Mouse (Mus musculus) CD4-positive naive resting alpha-beta T cell, adult 76 days (primary cell): Measurements from ENCODE around the gene Rhox1. TPM values are rescaled to one million over a fixed set of nuclear protein-coding genes. Genes with fewer than 3 reads are reported as not detected.

ENCODE experiments used
- total RNA-seq: library from RNA; stranded (reverse); gene quantifications from one replicate; pipeline ENCODE4 v1.2.4, GENCODE M21; 2023

Gene Rhox1
- total RNA-seq: not detected

DNA sequence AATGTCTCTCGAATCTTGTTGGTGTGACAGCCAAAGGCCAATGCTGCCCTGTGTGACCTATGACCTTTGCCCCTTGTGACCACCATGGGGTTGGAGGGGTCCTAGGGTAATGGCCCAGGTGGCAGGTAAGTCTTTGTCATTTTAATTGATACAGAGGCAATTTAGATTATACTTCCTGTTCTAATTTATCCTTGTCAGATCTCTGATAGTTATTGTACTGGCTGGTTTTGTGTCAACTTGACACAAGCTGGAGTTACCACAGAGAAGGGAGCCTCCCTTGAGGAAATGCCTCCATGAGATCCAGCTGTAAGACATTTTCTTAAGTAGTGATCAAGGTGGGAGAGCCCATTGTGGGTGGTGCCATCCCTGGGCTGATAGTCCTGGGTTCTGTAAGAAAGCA is at the start of gene Rhox1:
Gene Rhox1, minus strand, starts transcription at position 101 of the 400 bp plus-strand sequence.

DNA sequence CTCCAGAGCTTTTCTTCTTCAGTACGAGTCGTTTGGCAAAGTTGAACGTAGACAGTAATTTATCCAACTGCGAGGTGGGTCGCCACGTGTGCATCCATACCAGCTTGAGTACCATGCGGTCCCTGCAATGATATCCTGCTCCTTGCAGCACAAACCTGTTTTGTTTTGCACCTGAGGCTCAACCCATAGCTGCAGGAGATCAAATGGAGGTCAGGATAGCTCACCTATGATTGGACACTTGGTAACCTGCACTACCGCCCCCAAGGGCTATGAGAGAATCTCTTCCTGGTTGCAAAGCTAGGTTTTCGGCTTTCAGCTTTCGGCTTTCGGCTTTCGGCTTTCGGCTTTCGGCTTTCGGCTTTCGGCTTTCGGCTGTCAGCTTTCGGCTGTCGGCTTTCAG is 43.0 kb upstream of the Rhox1 start, which contains the start of gene Rhox4a:
Gene Rhox4a, plus strand, starts transcription at position 301 of the 400 bp plus-strand sequence.

DNA sequence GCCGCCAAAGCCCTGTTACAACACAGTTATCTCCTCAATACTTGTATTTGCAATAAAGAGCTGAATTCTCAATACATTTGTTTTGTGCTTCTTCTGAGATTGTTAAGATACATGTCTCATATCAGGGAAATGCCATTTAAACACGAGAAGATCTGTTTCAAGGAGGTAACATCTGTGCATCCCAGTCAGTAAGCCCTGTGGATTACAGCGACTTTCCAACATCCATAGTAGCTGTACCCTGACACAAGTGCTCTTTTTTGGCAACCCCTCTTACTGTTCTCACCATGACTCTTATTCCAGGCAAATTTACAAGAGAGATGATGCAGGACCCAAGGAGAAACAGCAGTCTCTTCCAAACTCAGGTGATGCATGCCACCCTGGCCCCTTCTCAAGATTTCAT is 27.6 kb upstream of the Rhox1 start, which contains the start of gene Rhox3a:
Gene Rhox3a, plus strand, starts transcription at position 301 of the 400 bp plus-strand sequence.

DNA sequence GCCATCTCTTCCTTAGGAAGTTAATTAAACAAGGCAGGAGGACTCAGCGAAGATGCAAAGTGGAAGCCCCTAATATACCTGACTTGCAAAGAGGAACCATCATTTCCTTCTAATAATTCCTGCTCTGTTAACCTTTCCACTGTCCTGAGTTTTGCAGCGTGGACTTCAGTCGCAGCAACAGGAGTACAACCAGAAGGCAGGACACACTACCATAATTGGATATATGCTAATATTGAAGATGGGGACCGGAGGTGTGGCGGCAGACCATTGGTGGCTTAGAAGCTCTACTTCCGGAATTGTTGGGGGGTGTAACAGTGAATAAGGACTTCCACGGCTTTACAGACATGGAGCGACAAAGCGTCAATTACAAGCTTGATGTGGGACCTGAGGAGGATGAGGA is 22.6 kb upstream of the Rhox1 start, which contains the start of gene Rhox2a:
Gene Rhox2a, plus strand, starts transcription at position 301 of the 400 bp plus-strand sequence.

DNA sequence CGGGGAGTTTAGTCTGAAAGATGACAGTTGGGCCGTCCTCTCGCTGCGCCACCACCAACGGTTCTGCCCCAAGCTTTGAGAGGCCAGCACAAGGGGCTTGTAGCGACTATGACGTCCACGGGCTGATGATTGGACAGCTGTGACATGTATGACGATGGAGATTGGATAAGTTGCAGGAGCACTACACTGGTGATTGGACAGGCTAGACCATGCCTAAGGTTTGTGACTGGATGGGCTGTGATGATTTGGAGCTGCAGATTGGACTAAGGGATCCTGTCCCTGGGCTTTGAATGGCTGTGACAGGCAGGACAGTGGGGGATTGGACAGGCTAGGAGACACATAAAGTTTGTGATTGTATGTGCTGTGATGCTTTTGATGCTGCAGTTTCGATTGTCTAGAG is 11.1 kb downstream of the Rhox1 start, which contains the start of gene Gm9:
Gene Gm9, minus strand, starts transcription at position 101 of the 400 bp plus-strand sequence.

DNA sequence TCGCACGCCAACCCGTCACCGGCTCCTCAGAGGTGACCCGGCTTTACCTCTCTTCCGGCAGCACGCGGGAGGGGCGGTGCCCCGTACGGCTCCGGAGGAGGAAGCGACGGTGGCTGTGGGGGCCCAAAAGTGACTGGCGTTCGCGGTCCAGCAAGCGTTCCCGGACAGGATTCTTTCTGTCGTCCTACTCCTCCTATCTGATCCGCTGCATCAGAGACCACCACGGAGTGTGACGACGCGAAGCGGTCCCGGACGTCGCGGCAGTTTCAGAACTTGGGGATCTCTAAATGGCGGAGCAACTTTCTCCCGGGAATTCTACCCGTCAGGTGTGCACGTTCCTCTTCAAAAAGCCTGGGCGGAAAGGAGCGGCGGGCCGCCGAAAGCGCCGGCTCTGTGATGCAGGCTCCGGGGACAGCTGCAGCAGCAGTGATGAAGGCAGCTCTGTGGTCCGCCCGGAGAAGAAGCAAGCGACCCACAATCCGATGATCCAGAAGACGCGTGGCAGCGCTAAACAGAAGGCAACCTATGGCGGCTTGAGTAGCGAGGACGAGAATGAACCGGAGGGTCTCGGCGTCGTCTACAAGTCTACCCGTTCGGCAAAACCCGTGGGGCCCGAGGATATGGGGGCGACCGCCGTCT is 30.8 kb downstream of the Rhox1 start, which contains the start of the genes Ndufa1 and Rnf113a1:
Gene Ndufa1, minus strand, starts transcription at position 59 of the 639 bp plus-strand sequence.
Gene Rnf113a1, plus strand, starts transcription at position 141 of the 639 bp plus-strand sequence.

DNA sequence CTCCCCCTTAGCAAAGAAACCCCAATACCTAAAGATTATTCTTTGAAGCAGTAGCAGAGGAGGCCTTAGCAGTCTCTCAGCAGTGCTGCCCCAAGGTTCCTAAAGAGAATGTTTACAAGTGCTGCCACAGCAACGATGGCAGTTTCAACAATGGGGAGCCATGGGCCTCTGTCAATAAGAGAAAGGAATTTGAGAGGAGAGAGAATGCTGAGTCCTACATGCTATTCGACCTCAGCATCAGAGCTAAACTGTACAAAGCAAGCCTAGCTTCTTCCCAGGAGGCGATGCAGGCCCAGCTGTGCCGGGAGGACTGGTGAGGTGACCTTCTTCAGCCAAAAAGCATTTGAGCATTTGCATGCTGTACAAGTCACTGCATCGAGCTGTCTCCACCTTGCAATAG is 53.3 kb downstream of the Rhox1 start, which contains the start of gene Akap14:
Gene Akap14, minus strand, starts transcription at position 101 of the 400 bp plus-strand sequence.

Other genes with a start within 250 kb of the Rhox1 start
- 137 TPM for gene Sept6, start 230.5 kb downstream of the Rhox1 start, total RNA-seq
- not detected for gene Sowahd, start 173.4 kb downstream of the Rhox1 start, total RNA-seq
- gene Rpl39, start 136.9 kb downstream of the Rhox1 start, total RNA-seq: 1,596 TPM
- gene Upf3b, start 111.9 kb downstream of the Rhox1 start, total RNA-seq: 27.6 TPM
- gene Nkap, start 95.5 kb downstream of the Rhox1 start, total RNA-seq: 20.8 TPM
- gene Akap14, start 53.4 kb downstream of the Rhox1 start, total RNA-seq: not detected
- gene Ndufa1, start 31.1 kb downstream of the Rhox1 start, total RNA-seq: 72.5 TPM
- gene Rnf113a1, start 31.0 kb downstream of the Rhox1 start, total RNA-seq: 2.5 TPM
- gene Gm9, start 11.2 kb downstream of the Rhox1 start, total RNA-seq: not detected
- gene Rhox2a, start 22.7 kb upstream of the Rhox1 start, total RNA-seq: not detected
- not detected for gene Rhox3a, start 27.7 kb upstream of the Rhox1 start, total RNA-seq
- not detected for gene Rhox4a, start 43.1 kb upstream of the Rhox1 start, total RNA-seq
- gene Rhox3a2, start 157.8 kb upstream of the Rhox1 start, total RNA-seq: not detected
- gene Rhox4a2, start 168.6 kb upstream of the Rhox1 start, total RNA-seq: not detected
- not detected for gene Rhox2b, start 189.8 kb upstream of the Rhox1 start, total RNA-seq
- not detected for gene Rhox4b, start 210.2 kb upstream of the Rhox1 start, total RNA-seq
- not detected for gene Rhox2c, start 231.4 kb upstream of the Rhox1 start, total RNA-seq
- not detected for gene Rhox3c, start 236.3 kb upstream of the Rhox1 start, total RNA-seq